Mouse (Mus musculus) megakaryocyte-erythroid progenitor cell, adult 5-6 weeks (primary cell): ENCODE results near the gene Rb1. TPM values are rescaled to one million over a fixed set of nuclear protein-coding genes. Genes with fewer than 3 reads are reported as not detected.

Experiments used
- total RNA-seq, 2 experiments: library from RNA; stranded (forward) in 1 of 2; stranded (reverse) in 1 of 2; fragments of 200-1000, 215-1000 nt in 1 of 2; fragments of >200 nt in 1 of 2; fragmentation: Nextera tagmentation in 1 of 2; gene quantifications; 2 replicates each; pipeline ENCODE4 v1.2.3; 2014 to 2017

The Rb1 gene
- total RNA-seq, 2 experiments from 2014 or later: 29.6 to 62.1 TPM

Other genes starting within 250 kb of the Rb1 start
- 16.7 and 26.2 TPM in 2 replicates for gene Rcbtb2, start 202.8 kb downstream of the Rb1 start, total RNA-seq (2014; fragmentation: Nextera tagmentation)
- gene Rcbtb2, start 202.8 kb downstream of the Rb1 start, total RNA-seq (2017): 20.5 and 33.5 TPM in 2 replicates
- gene Lpar6, start 87.9 kb downstream of the Rb1 start, total RNA-seq (2014; fragmentation: Nextera tagmentation): 0.76 and 1.9 TPM in 2 replicates
- 0.94 and 4.3 TPM in 2 replicates for gene Lpar6, start 87.9 kb downstream of the Rb1 start, total RNA-seq (2017)
- 241 and 252 TPM in 2 replicates for gene Itm2b, start 59.5 kb upstream of the Rb1 start, total RNA-seq (2014; fragmentation: Nextera tagmentation)
- 431 and 507 TPM in 2 replicates for gene Itm2b, start 59.5 kb upstream of the Rb1 start, total RNA-seq (2017)
- gene Med4, start 184.2 kb upstream of the Rb1 start, total RNA-seq (2014; fragmentation: Nextera tagmentation): 43.6 and 53.8 TPM in 2 replicates
- 83.0 and 85.5 TPM in 2 replicates for gene Med4, start 184.2 kb upstream of the Rb1 start, total RNA-seq (2017)
- gene Sucla2, start 199.5 kb upstream of the Rb1 start, total RNA-seq (2014; fragmentation: Nextera tagmentation): 54.4 and 65.8 TPM in 2 replicates
- 155 and 159 TPM in 2 replicates for gene Sucla2, start 199.5 kb upstream of the Rb1 start, total RNA-seq (2017)
- gene Nudt15, start 222.4 kb upstream of the Rb1 start, total RNA-seq (2014; fragmentation: Nextera tagmentation): 4.5 and 8.7 TPM in 2 replicates
- gene Nudt15, start 222.4 kb upstream of the Rb1 start, total RNA-seq (2017): 6.7 and 7.7 TPM in 2 replicates